8 mouse cellular contexts compared by ENCODE assay signal in genomic region chr8:105225917-105226316, GRCm38 (mm10). TPM values are rescaled to one million over a fixed set of nuclear protein-coding genes. Genes with fewer than 3 reads are reported as not detected.
DNase-seq lines count a peak whose midpoint lies in the region; ATAC-seq and TF ChIP-seq lines count a peak whose summit lies in the region.

No protein-coding gene starts in this region.

- TF ChIP-seq POLR2A in kidney, adult 2 months (IDR thresholded peaks at IDR 0.05; ENCODE audit: low read depth, low read length): no peak

- no peak for ATAC-seq in embryonic facial prominence, embryonic 12.5 days (ENCODE audit: insufficient number of reproducible peaks, insufficient read depth, low FRiP score, low TSS enrichment)
- ATAC-seq in intestine, postnatal 0 days: peak; percentile 11; the same call in 1 of the 2 replicates
- ATAC-seq in midbrain, embryonic 11.5 days (ENCODE audit: low FRiP score): no peak

- H3K36me3 ChIP-seq in kidney, adult 2 months (ENCODE audit: control insufficient read depth, insufficient read depth, low read length): no peaks in the 10 kb centered on the region
- no peaks in the 10 kb centered on the region for H3K36me3 ChIP-seq in embryonic facial prominence, embryonic 12.5 days
- H3K36me3 ChIP-seq in intestine, postnatal 0 days (ENCODE audit: control insufficient read depth, insufficient read depth): no peaks in the 10 kb centered on the region
- H3K36me3 ChIP-seq in midbrain, embryonic 11.5 days (ENCODE audit: control insufficient read depth, insufficient read depth, low read length): no peaks in the 10 kb centered on the region

- H3K4me2 ChIP-seq in embryonic facial prominence, embryonic 12.5 days (replicated peaks): peak overlapping the region; percentile 59
- H3K4me2 ChIP-seq in intestine, postnatal 0 days (replicated peaks; ENCODE audit: low read depth): peak overlapping the region; percentile 78
- H3K4me2 ChIP-seq in midbrain, embryonic 11.5 days: peak overlapping the region; percentile 86

- no peak for TF ChIP-seq CTCF in kidney, adult 2 months (conservative IDR thresholded peaks at IDR 0.05; ENCODE audit: insufficient read depth, insufficient read length, low read depth, low read length)
- TF ChIP-seq CTCF in intestine, postnatal 0 days (IDR thresholded peaks at IDR 0.05; ENCODE audit: low read depth): no peak

- peak overlapping the region; percentile 91 for H3K4me3 ChIP-seq in kidney, adult 2 months (ENCODE audit: insufficient read depth, low read depth, low read length)
- H3K4me3 ChIP-seq in embryonic facial prominence, embryonic 12.5 days: peak overlapping the region; percentile 66
- H3K4me3 ChIP-seq in intestine, postnatal 0 days (ENCODE audit: low read depth, low read length): peak overlapping the region; percentile 92
- peak overlapping the region; percentile 92 for H3K4me3 ChIP-seq in midbrain, embryonic 11.5 days (ENCODE audit: low read depth, low read length)

- intact Hi-C loops in left cerebral cortex, postnatal 14 days (cut with DNase I): no loop called here

- H3K4me1 ChIP-seq in kidney, adult 2 months (ENCODE audit: control insufficient read depth, insufficient read depth, low read length): peaks cover 9% of the 10 kb centered on the region; the same call in 1 of the 2 replicates
- H3K4me1 ChIP-seq in embryonic facial prominence, embryonic 12.5 days: peaks cover 10% of the 10 kb centered on the region
- H3K4me1 ChIP-seq in intestine, postnatal 0 days (replicated peaks; ENCODE audit: control insufficient read depth, insufficient read depth, low read length): peaks cover 12% of the 10 kb centered on the region; the same call in 1 of the 2 replicates
- H3K4me1 ChIP-seq in midbrain, embryonic 11.5 days (ENCODE audit: control insufficient read depth, insufficient read depth, low read length): peaks cover 11% of the 10 kb centered on the region

- H3K27ac ChIP-seq in kidney, adult 2 months (ENCODE audit: insufficient read depth, low read depth, low read length): peak overlapping the region; percentile 27; the same call in 1 of the 2 replicates
- H3K27ac ChIP-seq in embryonic facial prominence, embryonic 12.5 days: no peak overlapping the region
- H3K27ac ChIP-seq in intestine, postnatal 0 days (ENCODE audit: low read depth, low read length): 0 out of 2 replicates have a peak overlapping the region, but pooled peaks have one; percentile 88
- H3K27ac ChIP-seq in midbrain, embryonic 11.5 days (ENCODE audit: low read depth, low read length): no peak overlapping the region

- no peaks in the 10 kb centered on the region for H3K27me3 ChIP-seq in kidney, adult 2 months (replicated peaks; ENCODE audit: control insufficient read depth, insufficient read depth, low read length)
- H3K27me3 ChIP-seq in embryonic facial prominence, embryonic 12.5 days: no peaks in the 10 kb centered on the region
- no peaks in the 10 kb centered on the region for H3K27me3 ChIP-seq in intestine, postnatal 0 days (replicated peaks; ENCODE audit: control insufficient read depth, insufficient read depth, low read length)
- H3K27me3 ChIP-seq in midbrain, embryonic 11.5 days (ENCODE audit: control insufficient read depth, insufficient read depth, low read length): no peaks in the 10 kb centered on the region

- 9% methylated on average over 6 of the region's 6 CpGs for WGBS in kidney, adult 2 months
- 31% methylated on average over 6 of the region's 6 CpGs for WGBS in embryonic facial prominence, embryonic 12.5 days
- WGBS in intestine, postnatal 0 days: 4% methylated on average over 6 of the region's 6 CpGs
- 34% methylated on average over 6 of the region's 6 CpGs for WGBS in midbrain, embryonic 11.5 days

- no peak for DNase-seq in kidney, adult 2 months
- no peak for DNase-seq in kidney, adult 11 months
- DNase-seq in midbrain, embryonic 11.5 days (ENCODE audit: low spot score, missing footprints): no peak
- no peak for DNase-seq in thymus, adult 18-20 months
- DNase-seq in left cerebral cortex, postnatal 14 days (ENCODE audit: low spot score in 2 of 2): no peak
- no peak for DNase-seq in spleen, postnatal 4 days (ENCODE audit: low spot score in 2 of 2)

- H3K9me3 ChIP-seq in embryonic facial prominence, embryonic 12.5 days: no peaks in the 10 kb centered on the region
- no peaks in the 10 kb centered on the region for H3K9me3 ChIP-seq in intestine, postnatal 0 days (ENCODE audit: control insufficient read depth)
- H3K9me3 ChIP-seq in midbrain, embryonic 11.5 days (ENCODE audit: control insufficient read depth, low read length): no peaks in the 10 kb centered on the region

- H3K9ac ChIP-seq in embryonic facial prominence, embryonic 12.5 days: peak overlapping the region; percentile 81
- H3K9ac ChIP-seq in intestine, postnatal 0 days (ENCODE audit: low read depth, low read length): peak overlapping the region; percentile 88
- peak overlapping the region; percentile 88 for H3K9ac ChIP-seq in midbrain, embryonic 11.5 days (ENCODE audit: low read length)

RNA-seq across cellular contexts. Expression of gene D230025D16Rik, which starts 1.0 kb away (rescaled TPM):
- 22.1 and 23.2 TPM in 2 replicates for polyA plus RNA-seq in kidney, adult 2 months (2012; rRNA removed)
- 26.3 and 26.7 TPM in 2 replicates for polyA plus RNA-seq in embryonic facial prominence, embryonic 12.5 days (2016; fragmentation: Nextera tagmentation; extraction: Ambion mirVana)
- 14.3 and 14.8 TPM in 2 replicates for polyA plus RNA-seq in intestine, postnatal 0 days (2015; fragmentation: Nextera tagmentation; extraction: Ambion mirVana)
- 32.3 and 32.9 TPM in 2 replicates for polyA plus RNA-seq in midbrain, embryonic 11.5 days (2014; fragmentation: Nextera tagmentation; extraction: Ambion mirVana)
- total RNA-seq in left cerebral cortex, postnatal 14 days (2021): 10 to 100 TPM; 31.7 to 32.1 TPM

RNA-seq across cellular contexts. Expression of gene B3gnt9, which starts 29.0 kb away (rescaled TPM):
- 4.8 and 5.3 TPM in 2 replicates for polyA plus RNA-seq in kidney, adult 2 months (2012; rRNA removed)
- polyA plus RNA-seq in embryonic facial prominence, embryonic 12.5 days (2016; fragmentation: Nextera tagmentation; extraction: Ambion mirVana): 7.1 and 9.1 TPM in 2 replicates
- 7.1 and 8.1 TPM in 2 replicates for polyA plus RNA-seq in intestine, postnatal 0 days (2015; fragmentation: Nextera tagmentation; extraction: Ambion mirVana)
- 5.6 and 6.1 TPM in 2 replicates for polyA plus RNA-seq in midbrain, embryonic 11.5 days (2014; fragmentation: Nextera tagmentation; extraction: Ambion mirVana)
- total RNA-seq in left cerebral cortex, postnatal 14 days (2021): 1 to 10 TPM; 2.6 to 4.8 TPM

RNA-seq across cellular contexts. Expression of gene Tradd, which starts 38.5 kb away (rescaled TPM):
- polyA plus RNA-seq in kidney, adult 2 months (2012; rRNA removed): 13.1 and 13.5 TPM in 2 replicates
- 17.4 and 18.7 TPM in 2 replicates for polyA plus RNA-seq in embryonic facial prominence, embryonic 12.5 days (2016; fragmentation: Nextera tagmentation; extraction: Ambion mirVana)
- 50.6 TPM in 2 replicates for polyA plus RNA-seq in intestine, postnatal 0 days (2015; fragmentation: Nextera tagmentation; extraction: Ambion mirVana)
- 11.3 and 15.0 TPM in 2 replicates for polyA plus RNA-seq in midbrain, embryonic 11.5 days (2014; fragmentation: Nextera tagmentation; extraction: Ambion mirVana)
- total RNA-seq in left cerebral cortex, postnatal 14 days (2021): 1 to 10 TPM; 6.7 to 7.9 TPM

RNA-seq across cellular contexts. Expression of gene Fbxl8, which starts 38.5 kb away (rescaled TPM):
- polyA plus RNA-seq in kidney, adult 2 months (2012; rRNA removed): 6.9 and 8.3 TPM in 2 replicates
- polyA plus RNA-seq in embryonic facial prominence, embryonic 12.5 days (2016; fragmentation: Nextera tagmentation; extraction: Ambion mirVana): 1.2 and 1.4 TPM in 2 replicates
- 6.0 and 6.2 TPM in 2 replicates for polyA plus RNA-seq in intestine, postnatal 0 days (2015; fragmentation: Nextera tagmentation; extraction: Ambion mirVana)
- 0.84 and 1.5 TPM in 2 replicates for polyA plus RNA-seq in midbrain, embryonic 11.5 days (2014; fragmentation: Nextera tagmentation; extraction: Ambion mirVana)
- under 1 TPM; 0.80 to 0.83 TPM for total RNA-seq in left cerebral cortex, postnatal 14 days (2021)

RNA-seq across cellular contexts. Expression of gene Hsf4, which starts 43.7 kb away (rescaled TPM):
- polyA plus RNA-seq in kidney, adult 2 months (2012; rRNA removed): 2.1 and 2.7 TPM in 2 replicates
- 0.36 TPM in 1 of 2 replicates, not detected in the other for polyA plus RNA-seq in embryonic facial prominence, embryonic 12.5 days (2016; fragmentation: Nextera tagmentation; extraction: Ambion mirVana)
- 0.27 and 0.48 TPM in 2 replicates for polyA plus RNA-seq in intestine, postnatal 0 days (2015; fragmentation: Nextera tagmentation; extraction: Ambion mirVana)
- not detected in 2 replicates for polyA plus RNA-seq in midbrain, embryonic 11.5 days (2014; fragmentation: Nextera tagmentation; extraction: Ambion mirVana)
- 1 to 10 TPM; 1.5 to 2.3 TPM for total RNA-seq in left cerebral cortex, postnatal 14 days (2021)

Comparison
In these comparisons a context has a peak if more than half of its experiments do, and no peak if none do; other contexts are left out.
1. H3K27ac ChIP-seq: peak in kidney, adult 2 months (single experiment) and intestine, postnatal 0 days (single experiment); none in embryonic facial prominence, embryonic 12.5 days (single experiment) and midbrain, embryonic 11.5 days (single experiment).
2. Peak in every context shown above with its lines, with median percentiles within 50 percentile points of each other: H3K4me3 ChIP-seq, H3K4me2 ChIP-seq and H3K9ac ChIP-seq.